Mouse (Mus musculus) embryonic facial prominence, embryonic 15.5 days (tissue): Measurements from ENCODE around the gene Trim2. TPM values are rescaled to one million over a fixed set of nuclear protein-coding genes. Genes with fewer than 3 reads are reported as not detected.

Experiments
- ATAC-seq: fragments of 200-750 bp; cut with Nextera tagmentation; 2 replicates; pipeline ENCODE4 v1.8.0; 2017; ENCODE audit warnings: low read depth, moderate TSS enrichment; ENCODE audit not compliant: insufficient number of reproducible peaks, low FRiP score, low TSS enrichment
- H3K27ac ChIP-seq: fragments of 300-500 bp; sonication (generic); replicated peaks from 2 replicates; pipeline ENCODE4 v1.5.1; 2015; ENCODE audit warnings: mild to moderate bottlenecking, inconsistent platforms
- H3K27me3 ChIP-seq: fragments of 300-500 bp; sonication (generic); 2 replicates; pipeline ENCODE4 v1.6.1; 2015; ENCODE audit warnings: inconsistent platforms
- H3K36me3 ChIP-seq: fragments of 300-500 bp; sonication (generic); 2 replicates; pipeline ENCODE4 v1.6.1; 2015; ENCODE audit warnings: mild to moderate bottlenecking, inconsistent platforms
- H3K4me1 ChIP-seq: fragments of 300-500 bp; sonication (generic); 2 replicates; pipeline ENCODE4 v1.6.1; 2015; ENCODE audit warnings: inconsistent platforms
- H3K4me2 ChIP-seq: fragments of 300-500 bp; sonication (generic); replicated peaks from 2 replicates; pipeline ENCODE4 v1.6.1; 2015; ENCODE audit warnings: mild to moderate bottlenecking, inconsistent platforms
- H3K4me3 ChIP-seq: fragments of 300-500 bp; sonication (generic); replicated peaks from 2 replicates; pipeline ENCODE4 v1.5.1; 2015; ENCODE audit warnings: mild to moderate bottlenecking, inconsistent platforms
- H3K9ac ChIP-seq: fragments of 300-500 bp; sonication (generic); 2 replicates; pipeline ENCODE4 v1.6.1; 2015; ENCODE audit warnings: inconsistent platforms
- H3K9me3 ChIP-seq: fragments of 300-500 bp; sonication (generic); replicated peaks from 2 replicates; pipeline ENCODE4 v1.6.1; 2016; ENCODE audit warnings: inconsistent platforms
- WGBS: fragments of 180-500 bp; shearing (Covaris S2); methylation state at CpG from one replicate; pipeline ENCODE4 v1.1.7; 2015; 5-methylcytosine and 5-hydroxymethylcytosine counted together
- polyA plus RNA-seq: library from polyadenylated mRNA; unstranded; fragments of >200 nt; fragmentation: Nextera tagmentation; extraction: Ambion mirVana; gene quantifications from 2 replicates; pipeline ENCODE4 v1.2.1, GENCODE M21; 2015

Trim2 gene
- polyA plus RNA-seq, 1 experiment from 2014 or later = 31.0 TPM

GRCm38 (mm10) chr3:84252776-84253654, 53.7 kb downstream of the Trim2 start:
- H3K4me3 ChIP-seq = no peak overlapping the region
- ATAC-seq = no peak
- no peak overlapping the region for H3K9ac ChIP-seq
- no peaks in the 10 kb centered on the region for H3K27me3 ChIP-seq
- H3K4me1 ChIP-seq = peaks cover 33% of the 10 kb centered on the region
- H3K9me3 ChIP-seq = no peaks in the 10 kb centered on the region
- WGBS = 57% methylated on average over 11 of the region's 11 CpGs
- H3K27ac ChIP-seq = 0 out of 2 replicates have a peak overlapping the region, but pooled peaks have one; percentile 39
- no peak overlapping the region for H3K4me2 ChIP-seq
- no peaks in the 10 kb centered on the region for H3K36me3 ChIP-seq

GRCm38 (mm10) chr3:84251721-84252120, 55.0 kb downstream of the Trim2 start:
- H3K27ac ChIP-seq = peak overlapping the region; percentile 71
- no peak overlapping the region for H3K9ac ChIP-seq
- H3K27me3 ChIP-seq = no peaks in the 10 kb centered on the region
- H3K4me3 ChIP-seq = no peak overlapping the region
- H3K36me3 ChIP-seq = no peaks in the 10 kb centered on the region
- no peak overlapping the region for H3K4me2 ChIP-seq
- ATAC-seq = no peak
- H3K9me3 ChIP-seq = no peaks in the 10 kb centered on the region
- 36% methylated on average over 4 of the region's 4 CpGs for WGBS
- H3K4me1 ChIP-seq = peaks cover 45% of the 10 kb centered on the region

GRCm38 (mm10) chr3:84250275-84250674, 56.4 kb downstream of the Trim2 start:
- Histone ChIP-seq H3K9me3 (no peaks in the 10 kb centered on the region), H3K4me1 (peaks cover 50% of the 10 kb centered on the region), H3K9ac (no peak overlapping the region), H3K27me3 (no peaks in the 10 kb centered on the region), H3K27ac (no peak overlapping the region), H3K4me2 (no peak overlapping the region), H3K36me3 (no peaks in the 10 kb centered on the region), H3K4me3 (no peak overlapping the region)
- 76% methylated on average over 7 of the region's 7 CpGs for WGBS
- ATAC-seq = no peak

- H3K4me3 ChIP-seq = no peak overlapping the region
- no peaks in the 10 kb centered on the region for H3K9me3 ChIP-seq
- WGBS = 49% methylated on average over 8 of the region's 8 CpGs
- H3K9ac ChIP-seq = no peak overlapping the region
- H3K27me3 ChIP-seq = no peaks in the 10 kb centered on the region
- H3K4me2 ChIP-seq = no peak overlapping the region
- peaks cover 42% of the 10 kb centered on the region for H3K4me1 ChIP-seq
- no peak overlapping the region for H3K27ac ChIP-seq
- no peaks in the 10 kb centered on the region for H3K36me3 ChIP-seq
- no peak for ATAC-seq
These were observed 58.9 kb downstream of the Trim2 start for GRCm38 (mm10) chr3:84247789-84248188.

GRCm38 (mm10) chr3:84246421-84246861, 60.2 kb downstream of the Trim2 start:
- H3K27me3 ChIP-seq = no peaks in the 10 kb centered on the region
- no peak overlapping the region for H3K4me2 ChIP-seq
- H3K9me3 ChIP-seq = no peaks in the 10 kb centered on the region
- ATAC-seq = no peak
- no peak overlapping the region for H3K9ac ChIP-seq
- WGBS = 47% methylated on average over 7 of the region's 7 CpGs
- H3K4me1 ChIP-seq = peaks cover 30% of the 10 kb centered on the region
- H3K27ac ChIP-seq = no peak overlapping the region
- H3K36me3 ChIP-seq = no peaks in the 10 kb centered on the region
- no peak overlapping the region for H3K4me3 ChIP-seq

GRCm38 (mm10) chr3:84243116-84243515, 63.6 kb downstream of the Trim2 start:
- peaks cover 18% of the 10 kb centered on the region for H3K4me1 ChIP-seq
- H3K9me3 ChIP-seq = no peaks in the 10 kb centered on the region
- H3K4me3 ChIP-seq = no peak overlapping the region
- no peak overlapping the region for H3K9ac ChIP-seq
- H3K27ac ChIP-seq = no peak overlapping the region
- H3K36me3 ChIP-seq = no peaks in the 10 kb centered on the region
- no peak overlapping the region for H3K4me2 ChIP-seq
- H3K27me3 ChIP-seq = no peaks in the 10 kb centered on the region
- WGBS = 80% methylated on average over 3 of the region's 3 CpGs
- ATAC-seq = no peak

- Histone ChIP-seq H3K36me3 (no peaks in the 10 kb centered on the region), H3K27me3 (no peaks in the 10 kb centered on the region), H3K4me3 (no peak overlapping the region), H3K4me1 (peaks cover 12% of the 10 kb centered on the region), H3K27ac (no peak overlapping the region), H3K4me2 (no peak overlapping the region), H3K9ac (no peak overlapping the region), H3K9me3 (no peaks in the 10 kb centered on the region)
- no peak for ATAC-seq
- WGBS = 87% methylated on average over 4 of the region's 4 CpGs
These were observed 64.2 kb downstream of the Trim2 start for GRCm38 (mm10) chr3:84242497-84242896.

- Histone ChIP-seq H3K9me3 (no peaks in the 10 kb centered on the region), H3K36me3 (no peaks in the 10 kb centered on the region), H3K9ac (no peak overlapping the region), H3K27ac (no peak overlapping the region), H3K4me2 (no peak overlapping the region), H3K4me1 (no peaks in the 10 kb centered on the region), H3K4me3 (no peak overlapping the region), H3K27me3 (no peaks in the 10 kb centered on the region)
- no peak for ATAC-seq
- WGBS = 95% methylated on average over 4 of the region's 4 CpGs
These were observed 65.6 kb downstream of the Trim2 start for GRCm38 (mm10) chr3:84241098-84241497.

- H3K27ac ChIP-seq = no peak overlapping the region
- no peak for ATAC-seq
- no peaks in the 10 kb centered on the region for H3K9me3 ChIP-seq
- H3K4me1 ChIP-seq = no peaks in the 10 kb centered on the region
- H3K4me3 ChIP-seq = no peak overlapping the region
- no peak overlapping the region for H3K9ac ChIP-seq
- WGBS = 50% methylated on average over 10 of the region's 10 CpGs
- no peaks in the 10 kb centered on the region for H3K36me3 ChIP-seq
- no peaks in the 10 kb centered on the region for H3K27me3 ChIP-seq
- H3K4me2 ChIP-seq = no peak overlapping the region
These were observed 71.0 kb downstream of the Trim2 start for GRCm38 (mm10) chr3:84235420-84236304.

- Histone ChIP-seq H3K36me3 (no peaks in the 10 kb centered on the region), H3K9me3 (no peaks in the 10 kb centered on the region), H3K4me1 (0 out of 2 replicates have a peak, but pooled peaks cover 2% of the 10 kb centered on the region), H3K27ac (no peak overlapping the region; the same call in 1 of the 2 replicates), H3K4me2 (no peak overlapping the region), H3K9ac (no peak overlapping the region), H3K4me3 (no peak overlapping the region), H3K27me3 (no peaks in the 10 kb centered on the region)
- ATAC-seq = no peak
- WGBS = 81% methylated on average over 4 of the region's 4 CpGs
These were observed 72.1 kb downstream of the Trim2 start for GRCm38 (mm10) chr3:84234562-84234961.

GRCm38 (mm10) chr3:84233663-84234415, 72.8 kb downstream of the Trim2 start:
- Histone ChIP-seq H3K9ac (no peak overlapping the region), H3K4me3 (no peak overlapping the region), H3K27ac (no peak overlapping the region), H3K9me3 (no peaks in the 10 kb centered on the region), H3K27me3 (no peaks in the 10 kb centered on the region), H3K4me1 (peaks cover 8% of the 10 kb centered on the region; the same call in 1 of the 2 replicates), H3K36me3 (no peaks in the 10 kb centered on the region), H3K4me2 (no peak overlapping the region)
- ATAC-seq = no peak
- 76% methylated on average over 5 of the region's 5 CpGs for WGBS
